Mouse (Mus musculus) heart, adult 2 months (tissue): ENCODE measurements around the gene Ccdc9. TPM values are rescaled to one million over a fixed set of nuclear protein-coding genes. Genes with fewer than 3 reads are reported as not detected.

Source experiments
- DNase-seq, 2 experiments: peaks; one replicate each; pipeline ENCODE4 v3.0.0; 2021
- H3K27ac ChIP-seq: fragments of 200-600 bp; 2 replicates; pipeline ENCODE4 v1.8.1; 2022
- H3K27me3 ChIP-seq: fragments of 200-500 bp; 2 replicates; pipeline ENCODE4 v1.6.1; 2012; ENCODE audit warnings: mild to moderate bottlenecking, low read length, inconsistent platforms, mixed read lengths; ENCODE audit not compliant: control insufficient read depth, insufficient read depth
- H3K36me3 ChIP-seq: fragments of 200-500 bp; 2 replicates; pipeline ENCODE4 v1.6.1; 2012; ENCODE audit warnings: low read length, inconsistent platforms; ENCODE audit not compliant: control insufficient read depth, insufficient read depth
- H3K4me1 ChIP-seq: fragments of 200-500 bp; 2 replicates; pipeline ENCODE4 v1.6.1; 2011; ENCODE audit warnings: low read length; ENCODE audit not compliant: control insufficient read depth, insufficient read depth
- H3K4me3 ChIP-seq: fragments of 200-600 bp; 2 replicates; pipeline ENCODE4 v1.8.1; 2022
- H3K79me2 ChIP-seq: fragments of 200-500 bp; replicated peaks from 2 replicates; pipeline ENCODE4 v1.6.1; 2012; ENCODE audit warnings: mild to moderate bottlenecking, inconsistent platforms, low read length, moderate library complexity, mixed read lengths; ENCODE audit not compliant: control insufficient read depth, insufficient read depth
- H3K9ac ChIP-seq: fragments of 200-500 bp; 2 replicates; pipeline ENCODE4 v1.6.1; 2012; ENCODE audit warnings: low read depth, mild to moderate bottlenecking, control low read depth, inconsistent platforms, low read length, mixed read lengths
- CTCF ChIP-seq: fragments of 200-600 bp; IDR thresholded peaks from 2 replicates; pipeline ENCODE4 v1.8.1; 2022; ENCODE audit warnings: antibody characterized with exemption, mild to moderate bottlenecking, moderate library complexity
- EP300 ChIP-seq: fragments of 200-500 bp; IDR thresholded peaks from 2 replicates; pipeline ENCODE4 v1.6.1; 2011; ENCODE audit warnings: low read depth, low read length, control low read depth; ENCODE audit not compliant: insufficient read depth
- POLR2A ChIP-seq: fragments of 200-500 bp; IDR thresholded peaks from 2 replicates; pipeline ENCODE4 v1.6.1; 2011; ENCODE audit warnings: mild to moderate bottlenecking, low read depth, low read length, control low read depth; ENCODE audit not compliant: insufficient read depth
- WGBS: fragments of 180-500 bp; shearing (Covaris S2); methylation state at CpG from one replicate; pipeline ENCODE4 v1.1.7; 2018; 5-methylcytosine and 5-hydroxymethylcytosine counted together
- intact Hi-C: fragments of 180-260 bp; cut with DNase I; formaldehyde crosslinking; loops from one replicate; pipeline ENCODE4 v1.15.1; 2025
- polyA plus RNA-seq: library from polyadenylated mRNA; depleted of rRNA; stranded (reverse); fragments of >200 nt; gene quantifications from 2 replicates; pipeline ENCODE4 v1.2.3, GENCODE M21; 2012
- total RNA-seq, 2 experiments: library from RNA; stranded (reverse); gene quantifications; 2 replicates each; pipeline ENCODE4 v1.2.3; 2021

The Ccdc9 gene
- total and polyA plus RNA-seq, 3 experiments, result 21.8 to 46.7 (median 33.1) TPM

- TF ChIP-seq EP300 (no peak), POLR2A (no peak), CTCF (no peak)
- H3K79me2 ChIP-seq, result no peaks in the 10 kb centered on the region
- H3K4me1 ChIP-seq, result peaks cover 1% of the 10 kb centered on the region; the same call in 1 of the 2 replicates
- H3K4me3 ChIP-seq, result no peak overlapping the region
- no peak overlapping the region for H3K27ac ChIP-seq
- WGBS, result 93% methylated on average over 13 of the region's 13 CpGs
- no peaks in the 10 kb centered on the region for H3K36me3 ChIP-seq
- H3K9ac ChIP-seq, result no peak overlapping the region
- no peak for DNase-seq
- intact Hi-C loops, result loop anchor here (10.0 kb wide), 1 partner anchor 338 kb away; the partner anchor contains the start of gene Nop53
- H3K27me3 ChIP-seq, result no peaks in the 10 kb centered on the region
These were observed 4.3 kb downstream of the Ccdc9 start for GRCm38 (mm10) chr7:16282334-16282733.

GRCm38 (mm10) chr7:16280721-16281120 is 5.9 kb downstream of the Ccdc9 start:
- Histone ChIP-seq H3K27ac (no peak overlapping the region), H3K36me3 (no peaks in the 10 kb centered on the region), H3K9ac (no peak overlapping the region), H3K79me2 (no peaks in the 10 kb centered on the region), H3K27me3 (no peaks in the 10 kb centered on the region), H3K4me1 (no peaks in the 10 kb centered on the region), H3K4me3 (no peak overlapping the region)
- intact Hi-C loops, result loop anchor here (10.0 kb wide), 1 partner anchor 336 kb away; the partner anchor contains the start of gene Nop53
- 87% methylated on average over 11 of the region's 11 CpGs for WGBS
- TF ChIP-seq EP300 (no peak), CTCF (no peak), POLR2A (no peak)
- DNase-seq, result no peak

- Histone ChIP-seq H3K9ac (no peak overlapping the region), H3K4me1 (peaks cover 5% of the 10 kb centered on the region), H3K27ac (no peak overlapping the region), H3K79me2 (no peaks in the 10 kb centered on the region), H3K27me3 (no peaks in the 10 kb centered on the region), H3K36me3 (no peaks in the 10 kb centered on the region), H3K4me3 (no peak overlapping the region)
- DNase-seq, result no peak
- intact Hi-C loops, result no loop called here
- WGBS, result 86% methylated on average over 10 of the region's 10 CpGs
- TF ChIP-seq EP300 (no peak), CTCF (no peak), POLR2A (no peak)
These were observed 11.4 kb downstream of the Ccdc9 start for GRCm38 (mm10) chr7:16274922-16275890.

GRCm38 (mm10) chr7:16273766-16274140 is 12.8 kb downstream of the Ccdc9 start:
- WGBS, result 13% methylated on average over 18 of the region's 18 CpGs
- peak overlapping the region; percentile 83 for H3K4me3 ChIP-seq
- no peaks in the 10 kb centered on the region for H3K27me3 ChIP-seq
- peaks cover 5% of the 10 kb centered on the region for H3K4me1 ChIP-seq
- no peaks in the 10 kb centered on the region for H3K79me2 ChIP-seq
- peak overlapping the region; percentile 55 for H3K27ac ChIP-seq
- H3K36me3 ChIP-seq, result no peaks in the 10 kb centered on the region
- no peak for DNase-seq
- intact Hi-C loops, result loop anchor here (1.0 kb wide), 1 partner anchor 12 kb away; no protein-coding TSS in a partner anchor
- TF ChIP-seq EP300 (no peak), CTCF (no peak), POLR2A (peak; percentile 34; the same call in 1 of the 2 replicates)
- peak overlapping the region; percentile 67 for H3K9ac ChIP-seq

GRCm38 (mm10) chr7:16273081-16273765 is 13.4 kb downstream of the Ccdc9 start, which contains the start of gene Inafm1:
Gene Inafm1, minus strand, starts transcription at chr7:16273617.
- under 1% methylated on average over 39 of the region's 49 CpGs for WGBS

More at GRCm38 (mm10) chr7:16273081-16273765, 13.4 kb downstream of the Ccdc9 start, which contains the start of gene Inafm1:
- 0 out of 2 replicates have a peak, but pooled peaks have one; percentile 26 for TF ChIP-seq EP300
- no peak for TF ChIP-seq CTCF
- TF ChIP-seq POLR2A, result peak; percentile 43; the same call in 1 of the 2 replicates
- intact Hi-C loops, result loop anchor here (1.0 kb wide), 1 partner anchor 12 kb away; no protein-coding TSS in a partner anchor
- Histone ChIP-seq H3K27ac (peak within 1 kb of the TSS; percentile 82), H3K9ac (peak within 1 kb of the TSS; percentile 85), H3K36me3 (no peaks in the 10 kb centered on the region), H3K27me3 (no peaks in the 10 kb centered on the region), H3K79me2 (no peaks in the 10 kb centered on the region), H3K4me1 (peaks cover 5% of the 10 kb centered on the region), H3K4me3 (peak within 1 kb of the TSS; percentile 83)
- DNase-seq, result peak; percentile 87 to 90
